Mouse (Mus musculus) lung, embryonic 16.5 days (tissue): ENCODE measurements around the gene Fus. TPM values are rescaled to one million over a fixed set of nuclear protein-coding genes. Genes with fewer than 3 reads are reported as not detected.

Experiments used
- ATAC-seq: fragments of 200-750 bp; cut with Nextera tagmentation; 2 replicates; pipeline ENCODE4 v1.8.0; 2017; ENCODE audit warnings: low read depth, mild to moderate bottlenecking, moderate library complexity
- H3K27ac ChIP-seq: fragments of 300-500 bp; sonication (generic); 2 replicates; pipeline ENCODE4 v1.5.1; 2014; ENCODE audit warnings: mild to moderate bottlenecking, control low read depth, low read length
- H3K27me3 ChIP-seq: fragments of 300-500 bp; sonication (generic); 2 replicates; pipeline ENCODE4 v1.6.1; 2014; ENCODE audit warnings: low read depth, low read length, mixed read lengths; ENCODE audit not compliant: control insufficient read depth, insufficient read depth
- H3K36me3 ChIP-seq: fragments of 300-500 bp; sonication (generic); 2 replicates; pipeline ENCODE4 v1.6.1; 2014; ENCODE audit warnings: low read length; ENCODE audit not compliant: control insufficient read depth, insufficient read depth
- H3K4me1 ChIP-seq: fragments of 300-500 bp; sonication (generic); replicated peaks from 2 replicates; pipeline ENCODE4 v1.6.1; 2014; ENCODE audit warnings: low read length, mixed read lengths; ENCODE audit not compliant: control insufficient read depth, insufficient read depth
- H3K4me2 ChIP-seq: fragments of 300-500 bp; sonication (generic); 2 replicates; pipeline ENCODE4 v1.6.1; 2014; ENCODE audit warnings: low read depth, low read length, control low read depth
- H3K4me3 ChIP-seq: fragments of 300-500 bp; sonication (generic); 2 replicates; pipeline ENCODE4 v1.5.1; 2014; ENCODE audit warnings: mild to moderate bottlenecking, low read length, control low read depth
- H3K9ac ChIP-seq: fragments of 300-500 bp; sonication (generic); 2 replicates; pipeline ENCODE4 v1.6.1; 2014; ENCODE audit warnings: low read length, control low read depth
- H3K9me3 ChIP-seq: fragments of 300-500 bp; sonication (generic); 2 replicates; pipeline ENCODE4 v1.6.1; 2016; ENCODE audit warnings: low read length; ENCODE audit not compliant: control insufficient read depth
- WGBS: fragments of 180-500 bp; shearing (Covaris S2); extraction: QIAGEN DNeasy Blood & Tissue Kit; methylation state at CpG from one replicate; pipeline ENCODE4 v1.1.7; 2014; 5-methylcytosine and 5-hydroxymethylcytosine counted together
- polyA plus RNA-seq: library from polyadenylated mRNA; unstranded; fragments of >200 nt; fragmentation: Nextera tagmentation; extraction: Ambion mirVana; gene quantifications from 2 replicates; pipeline ENCODE4 v1.2.1, GENCODE M21; 2015

The Fus gene
- polyA plus RNA-seq, 1 experiment from 2014 or later: 328 TPM

DNA sequence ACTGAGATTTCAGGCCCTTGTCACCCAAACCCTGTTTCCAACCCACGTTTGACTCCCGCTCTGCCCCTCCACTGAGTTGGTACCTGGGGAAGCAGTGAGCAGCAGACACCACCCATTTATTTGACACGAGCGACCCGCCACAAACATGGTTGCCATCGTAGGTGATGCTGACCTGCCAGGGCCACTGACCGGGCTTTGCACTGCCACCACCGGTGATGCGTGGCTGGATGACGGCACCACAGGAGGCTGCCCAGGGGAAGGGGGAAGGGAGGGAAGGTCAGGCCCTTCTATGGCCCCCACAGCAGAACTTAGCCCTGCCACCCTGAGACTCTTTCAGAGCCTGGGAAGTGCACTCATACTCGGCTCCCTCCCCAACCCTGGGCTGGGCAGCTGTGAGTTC, 39.5 kb upstream of the Fus start:
- Histone ChIP-seq H3K4me2 (peak overlapping the region; percentile 42), H3K4me1 (peaks cover 38% of the 10 kb centered on the region), H3K4me3 (peak overlapping the region; percentile 55), H3K9me3 (no peaks in the 10 kb centered on the region), H3K27ac (peak overlapping the region; percentile 94), H3K27me3 (no peaks in the 10 kb centered on the region), H3K9ac (peak overlapping the region; percentile 75), H3K36me3 (peaks cover 12% of the 10 kb centered on the region)
- 78% methylated on average over 11 of the region's 11 CpGs for WGBS
- no peak for ATAC-seq

DNA sequence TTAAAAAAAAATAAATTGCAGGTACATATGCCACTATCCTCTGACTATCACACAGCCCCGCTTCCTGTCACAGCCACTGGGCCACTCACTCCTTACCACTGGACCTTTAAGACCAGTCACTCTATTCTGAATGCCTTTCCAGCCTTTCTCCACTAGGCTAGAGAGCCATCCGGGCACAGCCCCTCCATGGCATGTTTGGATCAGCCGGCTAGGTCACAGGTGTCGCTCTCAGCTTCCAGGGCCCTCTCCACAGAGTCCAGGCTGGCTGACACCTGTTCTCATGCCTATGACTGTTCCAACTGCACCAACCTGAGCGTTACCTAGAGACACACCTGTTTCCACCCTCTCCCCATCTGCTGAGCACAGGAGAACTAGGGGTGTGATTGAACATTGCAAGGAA, 38.7 kb upstream of the Fus start:
- Histone ChIP-seq H3K9ac (peak overlapping the region; percentile 75), H3K36me3 (peaks cover 12% of the 10 kb centered on the region), H3K27ac (peak overlapping the region; percentile 86), H3K4me2 (peak overlapping the region; percentile 42), H3K9me3 (no peaks in the 10 kb centered on the region), H3K4me1 (peaks cover 40% of the 10 kb centered on the region), H3K27me3 (no peaks in the 10 kb centered on the region), H3K4me3 (peak overlapping the region; percentile 55)
- no peak for ATAC-seq
- 35% methylated on average over 5 of the region's 5 CpGs for WGBS

DNA sequence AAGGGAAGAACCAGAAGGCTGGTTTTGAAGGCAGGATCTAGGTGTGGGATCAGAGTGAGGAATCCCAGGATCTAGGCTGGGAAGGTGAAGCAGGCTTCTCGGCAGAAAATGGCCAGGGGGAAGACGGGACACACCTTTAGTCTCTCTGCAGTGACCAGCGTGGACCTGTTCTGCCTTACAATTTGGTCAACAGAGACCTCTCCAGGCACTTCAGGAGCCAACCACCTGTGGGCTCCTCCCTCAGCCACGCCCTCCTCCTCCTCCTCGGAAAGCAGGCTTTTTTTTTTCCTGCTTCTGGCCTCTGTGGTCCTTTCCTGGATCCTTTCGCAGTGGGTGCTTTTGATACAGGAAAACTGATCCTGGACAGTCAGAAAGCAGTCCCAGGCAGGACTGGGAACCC, 37.3 kb upstream of the Fus start, which contains the start of gene Prss8:
TSS of gene Prss8 (minus strand) at position 182 of the 400 bp plus-strand sequence.
- Histone ChIP-seq H3K9me3 (no peaks in the 10 kb centered on the region), H3K4me3 (peak within 1 kb of the TSS; percentile 55), H3K4me1 (peaks cover 47% of the 10 kb centered on the region), H3K9ac (peak within 1 kb of the TSS; percentile 75), H3K36me3 (peaks cover 11% of the 10 kb centered on the region), H3K4me2 (peak within 1 kb of the TSS; percentile 42), H3K27me3 (no peaks in the 10 kb centered on the region), H3K27ac (peak within 1 kb of the TSS; percentile 95)
- peak; percentile 31; the same call in 1 of the 2 replicates for ATAC-seq
- WGBS: 21% methylated on average over 6 of the region's 6 CpGs

DNA sequence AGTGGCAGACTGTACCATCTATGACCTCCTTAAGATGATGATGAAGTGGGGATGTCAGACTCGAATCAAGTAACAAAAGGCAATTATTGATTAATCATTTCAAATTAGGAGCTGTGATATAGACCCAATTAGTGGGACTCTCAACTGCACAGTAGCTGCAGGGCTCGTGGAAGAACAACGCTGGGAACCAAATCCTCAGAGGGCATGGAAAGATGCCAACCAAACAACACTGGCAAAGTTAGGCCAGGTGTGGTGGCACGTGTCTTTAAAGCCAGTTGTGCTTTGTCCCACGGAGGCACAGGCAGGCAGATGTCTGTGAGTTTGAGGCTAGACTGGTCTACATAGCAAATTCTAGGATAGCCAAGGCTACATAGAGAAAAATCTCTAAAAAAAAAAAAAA, 36.6 kb upstream of the Fus start:
- 67% methylated on average over 5 of the region's 5 CpGs for WGBS
- H3K9me3 ChIP-seq: no peaks in the 10 kb centered on the region
- no peak overlapping the region for H3K9ac ChIP-seq
- 0 out of 2 replicates have a peak overlapping the region, but pooled peaks have one; percentile 26 for H3K4me2 ChIP-seq
- H3K36me3 ChIP-seq: peaks cover 10% of the 10 kb centered on the region
- H3K4me1 ChIP-seq: peaks cover 49% of the 10 kb centered on the region
- no peaks in the 10 kb centered on the region for H3K27me3 ChIP-seq
- H3K4me3 ChIP-seq: no peak overlapping the region
- no peak for ATAC-seq
- H3K27ac ChIP-seq: peak overlapping the region; percentile 95

DNA sequence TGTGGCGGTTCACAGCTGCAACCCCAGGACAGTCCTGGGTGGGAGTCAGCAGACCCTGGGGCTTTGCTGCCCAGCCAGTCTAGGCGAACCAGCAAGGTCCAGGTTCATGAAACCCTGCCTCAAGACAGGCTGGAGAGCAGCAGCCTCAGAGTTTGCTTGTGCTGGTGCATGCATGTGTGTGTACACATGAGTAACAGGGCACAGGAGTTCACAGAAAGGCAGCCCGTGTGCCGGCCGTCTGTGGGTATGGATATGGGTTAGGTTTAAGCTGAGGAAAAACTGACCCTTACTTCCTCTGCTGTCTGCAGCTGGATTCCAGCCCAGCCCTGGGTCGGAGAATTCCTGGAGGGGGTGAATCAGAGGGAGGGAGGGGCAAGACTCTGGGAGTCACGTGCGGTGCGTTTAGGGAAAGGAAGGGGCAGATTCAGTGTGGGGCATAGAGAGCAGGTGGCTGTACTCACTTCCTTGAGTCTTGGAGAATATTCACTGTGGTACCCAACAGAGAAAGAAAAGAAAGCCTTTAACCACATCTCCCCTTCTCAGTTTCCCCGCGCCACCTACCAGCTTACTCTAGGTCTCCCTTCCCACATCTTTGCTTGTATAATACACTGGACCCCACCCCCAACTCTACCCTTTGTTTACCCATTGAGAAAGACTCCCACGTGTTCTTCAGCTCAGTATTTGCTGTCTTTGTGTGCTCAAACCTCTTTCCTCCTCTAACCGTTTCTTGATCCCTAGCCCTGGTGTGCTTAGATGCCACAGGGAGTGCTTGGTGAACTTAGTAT, 35.7 kb upstream of the Fus start:
- 22% methylated on average over 13 of the region's 13 CpGs for WGBS
- Histone ChIP-seq H3K27me3 (no peaks in the 10 kb centered on the region), H3K4me2 (peak overlapping the region; percentile 42), H3K36me3 (peaks cover 5% of the 10 kb centered on the region), H3K27ac (peak overlapping the region; percentile 95), H3K4me1 (peaks cover 47% of the 10 kb centered on the region), H3K4me3 (peak overlapping the region; percentile 9; the same call in 1 of the 2 replicates), H3K9me3 (no peaks in the 10 kb centered on the region), H3K9ac (peak overlapping the region; percentile 52)
- ATAC-seq: peak; percentile 37

DNA sequence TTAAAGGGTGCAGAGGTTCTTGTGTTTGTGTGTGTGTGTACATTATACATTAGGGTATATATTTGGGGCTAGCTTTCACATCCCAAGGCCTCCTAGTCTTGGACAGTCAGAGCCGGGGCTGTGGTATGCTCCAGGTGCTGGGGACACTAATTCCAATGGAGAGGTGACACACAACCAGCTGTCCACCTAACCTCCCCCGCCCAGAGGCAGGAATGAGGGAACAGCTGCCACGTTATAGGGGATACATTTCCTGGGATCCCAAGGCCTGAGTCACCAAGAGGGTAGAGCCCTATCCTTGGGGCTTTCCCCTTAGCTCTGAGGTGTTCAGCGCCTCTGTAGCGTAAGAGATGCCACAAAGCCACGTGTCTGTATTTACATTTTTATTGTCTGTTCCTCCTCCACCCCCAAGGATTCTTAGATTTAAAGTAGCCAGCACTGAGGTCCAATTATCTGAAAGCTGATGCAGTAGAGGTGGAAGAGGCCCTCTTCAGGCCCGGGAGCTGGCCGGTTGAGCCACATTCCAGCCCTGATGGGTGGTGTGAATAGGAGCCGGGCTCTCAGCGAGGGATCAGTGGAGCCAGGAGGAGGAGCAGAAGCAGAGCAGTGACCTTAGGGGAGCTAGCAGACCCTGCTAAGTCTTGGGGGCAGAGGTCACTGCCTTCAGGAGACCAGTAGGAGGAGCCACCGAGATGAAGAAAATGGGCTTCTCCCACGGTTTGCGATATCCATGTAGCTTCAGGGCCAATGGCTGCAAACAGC, 34.8 kb upstream of the Fus start:
- H3K4me3 ChIP-seq: peak overlapping the region; percentile 9; the same call in 1 of the 2 replicates
- H3K27ac ChIP-seq: peak overlapping the region; percentile 95
- H3K9ac ChIP-seq: peak overlapping the region; percentile 52
- H3K4me1 ChIP-seq: peaks cover 39% of the 10 kb centered on the region
- no peaks in the 10 kb centered on the region; the same call in 1 of the 2 replicates for H3K36me3 ChIP-seq
- 16% methylated on average over 13 of the region's 13 CpGs for WGBS
- H3K27me3 ChIP-seq: no peaks in the 10 kb centered on the region
- H3K9me3 ChIP-seq: no peaks in the 10 kb centered on the region
- H3K4me2 ChIP-seq: peak overlapping the region; percentile 42
- ATAC-seq: peak; percentile 34

DNA sequence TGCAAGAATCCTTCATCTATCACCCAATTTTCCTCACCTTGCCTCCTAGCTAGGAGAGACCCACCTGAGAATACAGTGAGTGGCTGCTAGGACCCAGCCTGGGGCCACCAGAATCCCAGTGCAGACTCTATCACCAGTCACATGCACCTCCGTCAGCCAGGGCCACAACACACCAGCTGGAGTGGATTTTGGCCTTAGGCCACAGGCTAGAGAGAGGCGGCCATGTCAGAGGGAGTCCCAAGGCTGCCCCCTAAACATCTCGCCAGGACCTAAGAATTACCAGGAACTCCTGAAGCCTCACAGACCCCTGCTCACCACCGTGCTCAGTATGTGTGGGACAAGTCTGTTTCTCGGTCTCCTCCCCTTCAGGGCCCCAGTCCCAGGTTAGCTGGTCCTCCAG, 33.2 kb upstream of the Fus start:
- 79% methylated on average over 5 of the region's 5 CpGs for WGBS
- Histone ChIP-seq H3K4me3 (no peak overlapping the region), H3K9me3 (no peaks in the 10 kb centered on the region), H3K36me3 (no peaks in the 10 kb centered on the region), H3K4me2 (no peak overlapping the region), H3K4me1 (peaks cover 39% of the 10 kb centered on the region), H3K9ac (peak overlapping the region; percentile 39), H3K27ac (peak overlapping the region; percentile 95; the same call in 1 of the 2 replicates), H3K27me3 (no peaks in the 10 kb centered on the region)
- ATAC-seq: no peak

DNA sequence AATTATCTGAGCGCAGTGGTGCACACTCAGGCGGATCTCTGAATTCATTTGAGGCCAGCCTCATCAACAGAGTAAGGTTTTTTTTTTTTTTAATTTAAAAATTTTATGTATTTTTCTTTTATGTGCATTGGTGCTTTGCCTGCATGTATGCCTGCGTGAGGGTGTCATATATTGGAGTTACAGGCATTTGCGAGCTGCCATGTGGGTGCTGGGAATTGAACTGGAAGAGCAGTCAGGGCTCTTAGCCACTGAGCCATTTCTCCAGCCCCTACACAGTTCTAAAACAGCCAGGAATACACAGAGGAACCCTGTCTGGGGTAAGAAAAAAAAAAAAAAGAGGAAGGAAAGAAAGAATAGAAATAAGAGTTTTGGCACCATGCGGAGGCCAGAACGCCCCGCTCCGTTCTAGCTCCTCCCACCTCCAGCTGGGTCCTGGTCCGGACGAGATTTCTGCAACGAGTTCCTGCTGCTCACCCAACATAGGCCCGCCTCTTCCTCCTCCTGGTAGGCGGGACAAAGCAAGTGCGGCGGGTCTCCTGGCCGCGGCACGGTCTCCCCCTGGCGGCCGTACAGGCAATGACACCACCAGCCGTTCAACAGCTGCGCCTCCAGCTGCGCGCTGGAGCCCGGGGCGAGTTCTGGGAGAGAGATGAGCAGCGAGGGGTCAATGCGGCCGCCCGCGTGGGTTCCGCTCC, 32.1 kb upstream of the Fus start:
- H3K27me3 ChIP-seq: no peaks in the 10 kb centered on the region
- H3K27ac ChIP-seq: peak overlapping the region; percentile 77
- ATAC-seq: peak; percentile 93
- H3K9me3 ChIP-seq: no peaks in the 10 kb centered on the region
- no peaks in the 10 kb centered on the region for H3K36me3 ChIP-seq
- 5% methylated on average over 32 of the region's 32 CpGs for WGBS
- H3K4me1 ChIP-seq: peaks cover 39% of the 10 kb centered on the region
- H3K4me3 ChIP-seq: peak overlapping the region; percentile 82
- peak overlapping the region; percentile 99 for H3K4me2 ChIP-seq
- H3K9ac ChIP-seq: peak overlapping the region; percentile 90
